Mouse (Mus musculus): ENCODE data around the gene Gab2.

The Gab2 gene

DNA sequence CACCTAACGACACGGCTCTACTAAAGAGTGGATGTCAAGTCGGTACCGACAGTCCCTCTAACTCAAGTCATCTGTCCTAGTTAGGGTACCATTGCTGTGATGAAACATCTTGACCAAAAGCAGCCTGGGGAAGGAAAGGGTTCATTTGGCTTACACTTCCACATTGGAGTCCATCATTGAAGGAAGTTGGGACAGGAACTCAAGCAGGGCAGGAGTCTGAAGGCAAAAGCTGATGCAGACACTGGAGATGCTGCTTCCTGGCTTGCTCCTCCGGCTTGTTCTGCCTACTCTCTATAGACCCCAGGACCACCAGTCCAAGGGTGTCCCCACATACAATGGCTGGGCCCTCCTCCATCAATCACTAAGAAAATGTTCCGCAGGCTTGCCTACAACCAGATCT lies 234.3 kb downstream of the Gab2 start:
- no peak for DNase-seq (ENCODE audit: low spot score)

DNA sequence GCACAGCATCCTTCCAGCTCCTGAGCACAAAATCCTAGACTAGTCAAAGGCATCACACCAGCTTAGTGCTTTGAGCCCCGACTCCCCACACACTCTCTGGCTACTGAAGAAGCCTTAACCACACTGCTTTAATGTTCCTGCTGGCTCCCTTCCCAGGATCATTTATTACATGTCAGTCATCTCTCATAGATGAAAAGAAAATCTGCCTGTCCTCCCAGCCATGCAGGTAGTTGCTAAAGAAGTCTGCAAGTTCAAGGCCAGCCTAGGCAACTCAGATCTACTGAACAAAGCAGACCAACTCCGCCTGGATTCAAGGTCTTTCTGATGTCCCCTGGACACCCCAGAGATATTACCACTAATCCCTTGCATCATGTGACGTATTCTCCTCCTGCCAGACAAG lies 236.3 kb downstream of the Gab2 start:
- no peak for DNase-seq (ENCODE audit: low spot score)

DNA sequence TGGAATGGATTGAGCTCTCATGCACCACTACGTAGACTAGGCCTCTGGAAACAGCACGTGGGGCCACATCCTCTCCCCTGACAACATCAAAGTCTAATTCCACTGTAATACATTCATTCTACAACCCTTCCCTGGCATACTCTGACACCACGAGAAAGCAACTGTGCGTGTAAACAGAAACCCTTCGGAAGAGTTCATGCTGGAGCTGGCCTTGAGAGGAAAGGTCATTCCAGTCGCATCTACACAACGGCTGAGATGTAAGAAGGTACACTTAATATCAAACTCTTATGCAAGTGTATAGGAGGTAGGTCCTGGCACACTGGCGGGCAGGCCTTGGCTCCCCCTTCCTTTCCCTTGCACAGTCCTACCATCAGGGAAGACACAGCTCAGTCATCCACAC lies 243.0 kb downstream of the Gab2 start:
- no peak for DNase-seq (ENCODE audit: low spot score)

DNA sequence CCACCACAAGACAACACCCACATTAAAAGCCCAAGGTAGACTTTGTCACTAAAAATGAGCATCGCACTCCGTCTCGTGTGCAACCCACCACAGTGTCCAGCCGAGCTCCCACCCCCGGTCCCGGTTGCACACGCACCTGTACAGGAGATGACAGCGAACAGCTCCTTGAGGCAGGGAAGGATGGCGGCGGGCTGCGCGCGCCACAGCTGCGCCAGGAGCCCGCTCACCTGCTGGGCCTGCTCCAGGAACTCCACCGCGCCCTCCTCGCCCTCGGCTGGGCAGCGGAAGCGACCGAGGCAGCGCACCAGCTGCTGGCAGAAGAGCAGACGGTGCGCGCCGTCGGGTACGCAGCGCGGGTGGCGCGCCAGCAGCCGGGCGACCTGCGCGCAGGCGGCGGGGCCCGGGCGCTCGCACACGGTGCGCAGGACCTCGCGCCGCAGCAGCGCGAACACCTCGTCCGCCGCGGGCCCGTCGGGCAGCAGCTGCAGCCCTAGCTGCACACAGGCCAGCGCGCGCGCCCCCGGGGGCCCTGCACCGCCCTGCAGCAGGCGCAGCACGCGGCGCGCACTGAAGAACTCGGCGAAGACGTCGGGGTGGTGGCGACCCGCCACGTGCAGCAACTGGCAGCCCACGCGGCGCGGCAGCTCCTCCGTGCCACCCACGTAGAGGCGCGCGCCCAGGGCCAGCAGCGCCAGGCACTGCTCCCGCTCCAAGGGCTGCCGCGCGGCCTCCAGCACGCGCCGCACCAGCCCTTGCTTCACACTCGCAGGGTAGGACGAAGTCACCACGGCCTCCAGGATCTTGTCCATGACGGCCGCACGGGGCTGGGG lies 244.0 kb downstream of the Gab2 start:
- no peak for DNase-seq (ENCODE audit: low spot score)

DNA sequence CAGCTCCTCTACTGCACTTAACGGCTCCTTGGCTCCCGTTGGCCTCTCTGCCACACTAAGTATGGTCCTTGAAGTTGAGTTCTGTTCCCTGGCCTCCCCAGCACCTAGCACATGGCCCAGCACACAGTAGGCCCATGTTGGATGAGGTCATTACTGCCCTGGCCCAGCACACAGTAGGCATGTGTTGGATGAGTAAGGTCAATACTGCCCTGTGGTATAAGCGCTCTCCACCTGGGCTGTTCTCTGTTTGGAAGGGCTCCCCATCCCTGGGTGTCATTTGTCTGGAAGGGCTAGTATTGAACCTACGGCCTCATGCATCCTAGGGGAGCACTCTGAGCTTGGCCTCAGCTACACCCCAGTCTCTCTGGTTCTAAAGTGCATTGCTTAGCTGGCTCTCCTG lies 246.0 kb downstream of the Gab2 start:
- DNase-seq (ENCODE audit: low spot score): no peak

- DNase-seq (ENCODE audit: low spot score): no peak
Observed at GRCm38 (mm10) chr7:97328891-97329588, 247.7 kb downstream of the Gab2 start.

- no peak for DNase-seq (ENCODE audit: low spot score)
Observed at GRCm38 (mm10) chr7:97329676-97330075, 248.3 kb downstream of the Gab2 start.

DNA sequence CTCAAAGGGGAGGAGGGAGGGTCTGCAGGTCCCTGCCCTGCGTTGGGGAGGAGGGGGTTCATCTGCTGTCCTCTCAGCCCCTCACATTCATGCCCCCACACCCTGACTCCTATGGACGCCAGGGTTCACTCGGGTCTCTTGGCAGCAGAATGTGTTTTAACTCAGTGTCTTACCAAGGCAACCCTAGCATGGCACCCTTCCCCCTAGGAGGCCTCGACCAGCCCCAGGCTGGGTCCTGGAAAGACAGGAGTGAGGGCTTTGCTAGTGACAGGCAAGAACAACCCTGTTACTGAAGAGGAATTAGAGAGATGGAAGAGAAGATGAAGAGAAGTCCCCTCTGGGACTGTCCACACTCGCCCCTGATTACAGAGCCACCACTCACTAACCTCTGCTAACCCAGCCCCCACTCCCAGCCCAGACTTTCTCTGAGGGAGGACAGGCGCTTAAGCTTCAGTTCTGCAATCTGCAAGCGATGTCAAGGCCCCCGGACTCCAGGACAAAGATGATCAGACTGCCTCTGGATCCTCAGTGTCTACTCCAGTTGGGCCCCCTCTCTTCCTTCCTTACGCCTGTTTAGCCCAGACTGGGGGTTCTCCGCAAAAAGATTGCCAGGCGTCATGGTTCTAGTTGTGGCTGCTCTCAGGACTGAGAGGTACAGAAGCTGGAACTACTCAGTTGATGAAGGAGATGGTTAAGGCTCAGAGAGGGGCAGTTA lies 249.7 kb downstream of the Gab2 start:
- no peak for DNase-seq (ENCODE audit: low spot score)

- peak; percentile 79 for DNase-seq (ENCODE audit: low spot score)
Observed at GRCm38 (mm10) chr7:97331726-97332666, 250.6 kb downstream of the Gab2 start, which contains the start of the genes Usp35 and Kctd21. Usp35 (minus strand) TSS chr7:97332020. Kctd21 (plus strand) TSS chr7:97332327.

GRCm38 (mm10) chr7:97332667-97333041 lies 251.3 kb downstream of the Gab2 start:
- DNase-seq (ENCODE audit: low spot score): no peak

DNA sequence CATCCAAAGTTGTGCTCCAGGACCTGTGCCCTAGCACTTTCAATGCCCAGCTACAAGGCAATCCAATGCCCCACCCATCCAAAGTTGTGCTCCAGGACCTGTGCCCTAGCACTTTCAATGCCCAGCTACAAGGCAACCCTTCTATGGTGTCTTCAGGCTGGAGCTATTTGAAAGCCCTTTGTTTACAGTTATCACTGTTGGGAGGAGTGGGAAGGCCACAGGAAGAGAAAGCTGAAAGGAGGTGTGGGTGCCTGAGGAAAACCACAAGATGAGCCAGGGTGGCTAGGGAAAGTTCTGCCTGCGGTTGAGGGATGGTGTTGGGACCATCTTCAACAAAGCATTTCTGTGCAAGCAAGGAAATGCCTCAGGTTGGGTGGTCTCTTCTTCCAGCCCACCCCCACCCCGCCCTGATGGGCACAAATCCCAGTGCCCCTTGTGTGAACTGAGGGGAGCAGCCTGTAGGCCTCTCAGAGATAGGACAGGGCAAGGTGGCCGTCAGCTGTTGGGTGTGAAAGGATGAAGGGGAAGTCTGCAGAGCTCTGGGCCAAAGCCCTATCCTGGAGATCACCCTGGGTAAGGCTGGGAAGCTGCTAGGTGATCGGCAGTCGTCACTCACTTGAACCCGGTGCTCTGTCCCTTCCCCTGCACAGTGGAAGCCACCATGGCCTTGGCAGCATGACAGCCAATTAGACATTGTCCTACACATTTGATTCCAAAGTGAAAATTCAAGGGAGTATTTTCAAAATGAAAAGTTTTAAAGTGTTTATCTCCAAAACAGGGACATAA lies 251.9 kb downstream of the Gab2 start:
- DNase-seq (ENCODE audit: low spot score): no peak

- DNase-seq (ENCODE audit: low spot score): no peak
Observed at GRCm38 (mm10) chr7:97334406-97334805, 253.0 kb downstream of the Gab2 start.

DNA sequence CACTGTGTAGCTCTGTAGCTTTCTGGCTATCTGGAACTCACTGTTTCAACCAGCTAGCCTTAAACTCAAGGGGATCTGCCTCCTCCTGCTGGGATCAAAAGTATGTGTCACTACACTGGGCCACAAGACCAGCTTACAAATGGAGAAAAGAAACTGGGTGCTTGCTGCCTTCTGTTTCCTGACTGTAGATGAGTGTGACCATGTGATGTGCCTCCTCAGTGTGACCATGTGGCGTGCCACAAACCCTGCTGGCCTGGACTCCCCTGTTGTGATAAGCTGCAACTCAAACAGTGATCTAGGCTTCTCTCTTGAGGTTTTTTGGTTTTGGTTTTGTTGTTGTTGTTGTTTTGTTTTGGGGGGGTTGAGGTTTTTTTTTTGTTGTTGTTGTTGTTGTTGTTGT lies 255.3 kb downstream of the Gab2 start:
- no peak for DNase-seq (ENCODE audit: low spot score)

DNA sequence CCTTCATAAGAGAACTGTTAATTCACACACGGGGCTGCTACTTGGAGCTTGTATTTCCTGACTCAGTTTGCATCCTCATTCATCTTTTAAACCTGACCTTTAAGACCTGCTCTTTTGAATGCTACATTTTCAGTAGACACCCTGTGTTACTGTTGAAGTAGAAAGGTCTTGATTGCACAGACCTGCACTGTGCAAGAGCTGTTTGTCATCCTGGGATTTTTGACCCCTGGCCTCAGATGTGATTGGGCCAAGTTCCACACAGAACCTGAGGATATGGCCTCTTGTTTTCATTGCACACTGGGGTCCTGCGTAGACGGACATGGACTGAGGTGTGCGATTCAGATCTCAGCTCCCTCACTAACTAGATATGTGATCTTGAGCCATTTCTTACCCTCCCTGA lies 257.2 kb downstream of the Gab2 start:
- DNase-seq (ENCODE audit: low spot score): no peak

GRCm38 (mm10) chr7:97339623-97340022 lies 258.2 kb downstream of the Gab2 start:
- no peak for DNase-seq (ENCODE audit: low spot score)

DNA sequence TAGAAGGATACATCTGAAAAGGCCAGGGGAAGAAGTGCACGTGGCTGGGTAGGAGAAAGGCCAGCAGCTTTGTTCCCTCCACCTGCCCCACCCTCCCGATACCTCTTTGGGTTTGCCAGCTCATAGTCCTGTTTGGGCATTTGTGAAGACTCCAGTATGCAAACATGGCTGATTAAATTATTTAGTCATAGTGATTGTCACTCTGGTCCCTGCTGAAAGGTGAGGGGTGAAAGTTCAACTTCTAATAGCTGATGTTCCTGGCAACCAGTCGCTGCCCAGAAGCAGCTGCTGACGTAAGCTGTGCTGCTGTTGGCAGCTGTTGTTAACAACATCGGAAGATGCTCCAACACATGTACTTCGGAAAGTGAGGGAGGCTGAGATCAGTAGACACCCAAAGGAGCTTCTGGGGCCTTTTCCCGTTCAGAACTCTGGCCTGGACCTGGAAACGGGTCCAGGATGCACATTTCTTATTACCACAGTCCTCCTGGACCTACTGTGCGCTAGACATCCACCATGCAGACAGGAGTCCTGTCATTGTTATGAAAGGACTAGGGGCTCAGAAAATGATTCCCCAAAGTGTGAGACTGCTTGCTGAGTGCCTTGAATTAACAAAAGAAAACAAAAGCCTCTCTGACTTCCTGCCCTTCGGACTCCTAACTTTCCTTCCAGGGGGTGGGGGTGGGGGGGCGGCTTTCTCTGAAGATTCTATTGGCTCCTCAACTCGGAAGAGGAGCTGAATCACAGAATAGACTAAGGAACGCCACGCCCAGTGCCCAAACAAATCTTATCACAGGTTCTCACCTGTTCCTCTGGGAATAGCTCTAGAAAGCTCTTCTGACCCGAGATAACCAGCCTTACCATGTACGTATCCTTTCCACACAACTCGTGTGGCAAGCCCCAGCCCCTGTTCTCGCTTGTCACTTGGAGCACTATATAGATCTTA lies 259.8 kb downstream of the Gab2 start:
- no peak for DNase-seq (ENCODE audit: low spot score)

- DNase-seq (ENCODE audit: low spot score): no peak
Observed at GRCm38 (mm10) chr7:97342961-97343360, 261.6 kb downstream of the Gab2 start.

DNA sequence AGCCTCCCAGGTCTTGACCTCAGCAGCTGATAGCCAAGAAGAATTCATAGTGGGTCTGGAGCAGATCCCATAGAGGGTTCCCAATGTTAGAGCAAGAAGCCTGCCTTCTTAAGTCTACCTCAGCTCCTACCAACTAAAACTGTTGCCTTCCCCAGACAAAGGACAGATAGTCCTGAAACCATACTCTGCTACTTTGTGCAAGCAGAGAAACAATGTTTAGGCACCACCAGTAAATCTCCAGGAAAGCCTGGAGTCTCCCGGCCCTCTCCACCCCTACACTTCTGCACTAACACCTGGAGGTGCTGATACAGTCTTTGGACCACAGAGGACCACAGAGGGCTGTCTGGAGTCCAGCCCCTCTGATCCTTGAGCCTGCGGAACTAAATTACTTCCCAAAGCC lies 263.3 kb downstream of the Gab2 start:
- no peak for DNase-seq (ENCODE audit: low spot score)

DNA sequence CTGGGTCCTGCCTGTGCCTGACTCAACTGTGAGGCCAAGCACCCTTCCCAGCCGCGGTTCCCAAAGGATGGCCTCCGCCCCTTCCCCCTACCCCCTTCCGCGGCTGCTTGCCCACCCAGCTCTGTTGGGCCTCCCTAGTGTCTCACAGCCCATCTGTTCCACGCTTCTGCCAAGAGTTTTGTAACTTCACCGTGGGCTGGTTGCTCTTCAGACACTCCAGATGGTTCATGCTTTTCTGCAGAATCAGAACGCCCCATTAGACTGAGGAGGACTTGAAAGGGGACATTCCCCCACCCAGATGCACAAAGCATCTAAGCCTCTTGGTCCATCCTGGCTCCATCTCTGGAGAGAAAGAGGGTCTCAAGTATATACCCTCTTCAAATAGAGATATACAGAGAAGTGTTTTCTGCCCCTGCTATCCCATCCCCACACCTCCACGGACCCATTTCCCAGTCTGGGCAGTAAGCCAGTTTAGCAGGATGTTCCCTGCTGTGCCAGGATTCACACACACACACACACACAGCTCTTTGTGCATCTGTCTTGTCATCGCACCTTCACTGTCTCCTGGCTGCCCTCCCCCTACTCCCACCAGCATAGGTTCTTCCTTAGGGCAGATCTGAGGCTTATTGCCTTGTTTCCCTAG lies 264.0 kb downstream of the Gab2 start:
- DNase-seq (ENCODE audit: low spot score): no peak

Measured in urinary bladder, postnatal 10 days (tissue).